Mouse (Mus musculus): Measurements from ENCODE around the gene Tigar.

DNA sequence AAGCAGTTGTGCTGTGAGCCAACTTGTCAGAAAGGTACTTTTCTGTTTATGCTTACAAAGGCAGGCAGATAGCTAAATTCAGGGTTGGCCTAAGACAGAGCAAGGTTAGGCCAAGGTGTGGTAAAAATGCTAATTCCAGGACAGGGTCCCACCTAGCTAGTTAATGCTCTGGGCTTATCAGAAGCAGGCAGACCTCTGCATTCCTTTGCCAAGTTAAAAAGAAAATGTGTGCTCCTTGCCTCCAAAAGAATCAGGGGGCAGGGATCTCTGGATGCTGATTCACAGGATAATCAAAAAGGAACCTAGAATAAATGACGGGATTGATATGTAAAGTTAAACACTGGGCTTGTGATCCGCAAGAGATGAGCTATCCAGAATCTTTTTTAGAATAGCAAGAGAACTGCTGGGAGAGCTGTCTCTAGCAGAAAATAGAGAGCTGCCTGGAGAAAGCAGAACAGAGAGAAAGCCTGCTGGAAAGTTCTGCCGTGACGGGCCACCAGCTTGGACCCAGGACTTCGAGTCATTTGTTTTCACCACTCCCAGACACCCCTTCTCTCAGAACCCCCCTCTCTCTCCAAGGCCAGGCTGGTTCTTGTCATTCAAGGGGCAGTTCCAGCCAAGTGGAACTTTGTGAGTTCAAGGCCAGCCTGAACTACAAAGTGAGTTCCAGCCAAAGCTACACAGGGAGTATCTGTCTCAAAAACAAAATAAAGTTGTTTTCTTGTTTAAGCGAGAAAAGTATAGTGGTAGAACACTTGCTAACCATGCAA lies 5.7 kb downstream of the Tigar start:
- TF ChIP-seq CTCF (IDR thresholded peaks at IDR 0.05; ENCODE audit: control insufficient read depth, insufficient read depth, low read length) = no peak
- no peak for TF ChIP-seq POLR2A (IDR thresholded peaks at IDR 0.05; ENCODE audit: borderline replicate concordance, control insufficient read depth, low read depth, low read length)
